Mouse (Mus musculus) testis, postnatal 10 days (tissue): Measurements from ENCODE around the gene Catsper1.
A peak's percentile ranks its signal among the peaks of the same experiment; 100 is the strongest.

Experiments
- DNase-seq: peaks from one replicate; pipeline ENCODE4 v3.0.0; 2021; ENCODE audit warnings: low spot score

Gene Catsper1

DNA sequence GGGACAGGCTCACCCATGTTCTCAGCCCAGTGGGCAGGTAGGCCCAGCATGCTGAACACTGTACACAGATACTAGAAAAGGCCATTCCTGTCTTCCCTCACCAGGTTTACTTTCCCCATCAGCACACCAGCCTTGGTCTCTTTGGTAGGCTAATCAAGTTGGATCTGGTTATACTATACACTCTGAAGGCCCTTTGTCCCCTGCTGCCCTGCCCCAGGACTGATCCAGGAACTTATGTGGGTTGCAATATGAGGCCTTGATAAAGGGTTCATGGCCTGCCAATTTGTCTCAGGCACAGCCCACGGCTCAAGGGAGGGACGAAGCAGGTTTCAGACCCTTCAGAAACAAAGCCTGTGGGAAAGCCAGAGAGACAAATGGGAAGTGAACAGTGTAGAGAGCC is 18.1 kb downstream of the Catsper1 start:
- DNase-seq = no peak

DNA sequence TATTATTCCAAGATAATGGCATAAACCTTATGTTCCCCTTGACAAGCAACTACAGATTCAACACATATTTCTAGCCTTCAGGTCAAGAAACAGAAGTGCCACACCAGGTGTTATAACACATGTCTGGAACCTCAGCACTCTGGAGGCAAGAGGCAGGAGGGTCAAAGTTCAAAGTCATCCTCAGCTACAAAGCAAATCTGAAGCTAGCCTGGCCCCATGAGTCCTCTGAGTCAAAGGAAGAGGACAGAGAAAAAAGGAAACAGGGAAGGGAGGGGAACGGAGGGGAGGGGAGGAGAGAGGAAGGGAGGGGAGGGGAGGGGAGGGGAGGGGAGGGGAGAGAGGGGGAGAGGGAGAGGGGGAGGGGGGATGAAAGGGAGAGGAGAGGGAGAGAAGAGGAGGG is 20.5 kb downstream of the Catsper1 start:
- DNase-seq = no peak

DNA sequence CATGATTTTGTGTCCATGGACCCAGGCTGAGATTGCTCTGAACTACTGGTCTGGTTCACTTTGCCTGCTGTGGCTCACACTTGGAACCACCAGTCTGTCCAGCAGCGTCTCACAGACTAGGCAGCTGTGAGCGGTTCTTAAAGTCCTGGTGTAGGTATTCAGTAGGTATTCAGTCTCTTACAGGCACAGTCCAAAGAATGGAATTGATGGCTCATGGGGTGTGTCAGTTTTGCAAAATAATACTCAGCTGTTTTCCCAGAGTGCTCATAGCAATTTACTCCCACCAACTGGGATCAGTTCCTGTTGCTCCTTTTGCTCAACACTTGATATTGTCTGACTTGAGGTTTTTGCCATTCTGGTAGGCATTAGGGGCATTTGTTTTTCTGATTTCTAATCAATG is 26.6 kb downstream of the Catsper1 start:
- no peak for DNase-seq

DNA sequence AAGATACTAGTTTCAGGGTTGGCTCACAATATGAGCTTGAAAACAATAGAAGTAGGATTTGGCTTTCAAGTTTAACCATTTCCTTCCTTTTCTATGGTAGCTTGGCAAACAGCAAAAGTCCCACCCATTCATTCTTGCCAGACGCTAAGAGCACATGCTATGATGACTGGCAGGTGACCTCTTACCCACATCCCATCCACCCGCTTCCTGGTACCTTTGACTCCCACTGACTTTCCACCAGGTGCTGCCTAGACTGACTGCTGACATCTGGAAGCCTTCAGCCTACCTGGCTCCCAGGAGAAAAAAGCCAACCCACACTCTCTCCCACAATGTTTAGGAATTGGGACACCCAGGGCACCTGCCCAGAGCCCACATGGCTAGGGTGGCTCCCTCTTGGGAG is 28.6 kb downstream of the Catsper1 start:
- no peak for DNase-seq

DNA sequence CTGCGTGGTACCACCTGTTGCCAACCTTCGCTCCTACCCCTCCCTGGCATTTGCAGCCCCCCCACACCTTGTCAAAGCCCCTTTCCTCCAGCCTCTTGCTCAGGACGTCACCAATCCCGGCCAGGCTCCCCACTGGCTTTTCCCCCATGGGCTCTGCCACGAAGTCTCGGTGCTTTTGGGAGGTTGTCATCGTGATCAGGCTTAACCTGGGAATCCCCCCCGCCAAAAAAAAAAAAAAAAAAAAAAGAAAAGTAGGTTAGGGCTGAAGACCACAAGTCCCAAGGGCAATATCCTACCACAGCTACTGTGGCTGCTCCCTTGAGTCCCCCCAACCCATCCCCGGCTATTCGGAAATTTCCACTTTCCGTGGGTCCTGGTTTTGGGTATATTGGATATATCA is 30.2 kb downstream of the Catsper1 start:
- DNase-seq = no peak

GRCm38 (mm10) chr19:5366175-5367052 is 30.9 kb downstream of the Catsper1 start, which contains the start of gene Eif1ad:
Eif1ad (plus strand) TSS chr19:5366741.
- DNase-seq = peak; percentile 94

GRCm38 (mm10) chr19:5367053-5367359 is 31.5 kb downstream of the Catsper1 start, which contains the start of gene Banf1:
Banf1 (minus strand) TSS chr19:5367168.
- no peak for DNase-seq

GRCm38 (mm10) chr19:5367455-5367854 is 31.9 kb downstream of the Catsper1 start:
- DNase-seq = no peak

DNA sequence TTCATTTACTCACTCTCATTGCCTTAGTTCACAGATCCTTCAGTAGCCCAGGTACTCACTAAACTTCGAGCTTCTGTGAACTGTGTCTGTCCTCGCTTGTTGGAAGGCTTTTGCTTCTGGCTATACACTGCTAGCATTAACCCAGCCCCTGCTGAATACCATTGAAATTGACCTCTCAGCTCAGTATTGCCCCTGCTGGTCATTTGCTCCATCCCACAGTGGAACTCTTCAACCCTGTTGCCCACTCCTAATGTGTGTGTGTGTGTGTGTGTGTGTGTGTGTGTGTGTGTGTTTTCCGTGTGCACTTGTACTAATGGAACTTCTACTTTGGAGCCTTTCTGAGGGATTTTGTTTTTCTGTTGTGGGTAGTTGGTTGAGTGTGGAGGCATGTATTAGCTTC is 35.4 kb downstream of the Catsper1 start:
- DNase-seq = no peak

GRCm38 (mm10) chr19:5372724-5373123 is 37.2 kb downstream of the Catsper1 start:
- DNase-seq = no peak

DNA sequence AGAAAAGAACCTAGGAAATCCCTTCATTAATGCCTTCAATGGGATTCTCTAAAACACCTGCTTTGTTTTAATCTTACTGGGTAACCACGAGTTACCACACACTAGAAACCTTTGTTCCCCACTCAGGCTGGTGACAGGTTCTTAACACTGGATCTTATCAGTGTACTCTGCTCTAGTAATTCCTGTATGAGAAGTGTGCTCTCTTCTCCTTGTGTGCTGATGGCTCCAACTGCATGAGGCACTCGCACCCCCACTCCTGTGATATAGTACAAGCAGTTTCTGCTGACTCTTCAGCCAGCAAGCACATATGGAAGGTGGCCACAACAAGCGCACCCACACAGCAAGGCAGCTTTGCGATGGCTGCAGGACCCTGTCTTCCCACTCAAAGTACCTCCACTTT is 38.6 kb downstream of the Catsper1 start:
- DNase-seq = no peak

DNA sequence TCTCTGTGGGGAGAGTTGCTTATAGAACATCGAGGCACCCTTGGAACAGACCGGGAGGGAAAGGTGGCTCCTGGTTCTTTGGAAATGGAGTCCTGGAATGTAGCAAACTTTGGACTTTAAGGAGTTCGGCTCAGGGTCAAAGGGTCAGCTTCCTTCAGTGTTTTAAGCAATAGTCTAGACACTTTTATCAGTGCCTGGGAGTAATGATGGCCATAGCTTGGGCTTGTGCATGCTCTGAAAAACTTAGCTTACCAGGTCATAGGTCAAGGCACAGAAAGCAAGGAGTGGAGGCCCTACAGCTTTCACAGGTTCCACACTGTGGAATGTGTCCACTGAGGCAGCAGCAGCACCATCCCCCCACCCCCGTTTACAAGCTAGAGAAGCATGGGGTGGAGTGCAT is 39.2 kb downstream of the Catsper1 start:
- DNase-seq = no peak

DNA sequence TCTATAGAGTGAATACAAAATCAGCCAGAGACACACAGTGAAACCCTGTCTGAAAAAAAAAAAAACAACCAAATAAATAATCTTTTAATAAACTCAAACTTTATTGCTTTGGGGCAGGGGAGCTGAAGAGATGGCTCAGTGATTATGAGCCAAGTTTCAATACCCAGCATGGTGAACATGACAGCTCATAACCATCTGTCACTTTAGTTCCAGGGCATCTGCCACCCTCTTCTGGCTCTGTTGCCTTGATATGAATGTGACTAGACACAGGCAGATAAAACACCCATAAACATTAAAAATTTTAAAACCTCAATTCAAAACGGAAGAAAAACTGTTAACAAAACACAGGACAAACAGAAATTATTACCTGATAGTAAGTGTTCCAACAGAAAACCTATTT is 41.9 kb downstream of the Catsper1 start:
- DNase-seq = no peak

- DNase-seq = no peak
Measured at GRCm38 (mm10) chr19:5383326-5383725, 47.8 kb downstream of the Catsper1 start.

DNA sequence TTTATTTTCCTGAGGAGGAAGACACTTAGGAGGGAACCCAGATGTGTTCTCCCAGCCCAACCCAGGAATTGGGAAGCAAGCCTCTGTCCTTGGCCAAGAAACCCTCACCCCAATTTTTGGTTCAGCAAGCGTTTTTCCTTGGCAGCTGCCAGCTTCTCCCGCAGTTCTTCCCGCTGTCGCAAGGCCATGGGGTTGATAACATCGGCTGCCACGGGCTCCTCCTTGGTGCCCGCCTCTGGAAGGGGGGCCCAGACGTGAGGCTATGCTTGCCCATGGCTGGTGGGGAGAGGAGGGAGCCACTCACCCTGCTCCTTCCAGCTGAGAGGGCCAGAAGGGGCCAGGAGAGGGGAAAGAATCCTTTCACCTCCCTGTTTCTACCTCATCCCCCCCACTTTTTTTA is 49.2 kb downstream of the Catsper1 start:
- DNase-seq = no peak

- DNase-seq = peak; percentile 75
Measured at GRCm38 (mm10) chr19:5388011-5388441, 52.5 kb downstream of the Catsper1 start.

GRCm38 (mm10) chr19:5388588-5389242 is 53.2 kb downstream of the Catsper1 start, which contains the start of gene Sart1:
Sart1 (minus strand) TSS chr19:5388703.
- DNase-seq = peak; percentile 93

DNA sequence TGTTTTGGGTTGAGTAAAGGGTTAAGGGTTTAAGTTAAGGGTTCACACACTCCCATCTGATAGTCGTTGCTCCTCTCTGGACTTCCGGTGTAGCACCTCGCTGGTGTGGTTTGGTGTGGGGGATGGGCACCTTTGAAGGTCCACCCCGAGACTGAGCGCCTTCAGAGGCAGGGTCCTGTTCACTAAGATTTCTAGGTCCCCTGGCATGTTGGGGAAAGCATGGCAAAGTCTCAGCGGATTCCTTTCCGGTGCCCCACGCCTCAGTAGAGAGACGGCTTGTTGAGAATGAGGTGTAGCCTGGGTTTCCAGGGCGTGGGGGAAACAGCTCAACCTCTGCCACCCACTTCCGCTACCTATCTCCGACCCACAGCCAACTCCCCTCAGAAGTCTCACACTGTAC is 54.1 kb downstream of the Catsper1 start:
- peak; percentile 68 for DNase-seq

DNA sequence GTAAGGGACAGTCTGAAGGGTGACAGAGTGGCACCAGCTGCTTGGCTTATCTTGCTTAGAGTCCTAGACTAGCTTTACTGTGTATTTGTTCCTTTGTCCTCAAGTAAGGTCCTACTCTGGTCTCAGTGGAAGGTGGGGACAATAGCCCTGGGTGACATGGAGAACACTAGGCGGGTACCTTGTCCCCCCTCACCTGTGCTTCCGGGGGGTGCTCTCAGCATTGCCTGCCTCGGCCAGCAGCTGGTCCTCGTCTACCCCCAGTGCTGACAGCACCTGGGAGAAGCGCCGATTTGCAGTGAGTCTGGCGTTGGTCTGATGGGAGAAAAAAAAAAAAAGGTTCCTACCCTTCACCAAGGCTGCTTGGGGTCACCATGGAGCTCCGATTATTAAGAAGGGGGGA is 54.9 kb downstream of the Catsper1 start:
- no peak for DNase-seq

DNA sequence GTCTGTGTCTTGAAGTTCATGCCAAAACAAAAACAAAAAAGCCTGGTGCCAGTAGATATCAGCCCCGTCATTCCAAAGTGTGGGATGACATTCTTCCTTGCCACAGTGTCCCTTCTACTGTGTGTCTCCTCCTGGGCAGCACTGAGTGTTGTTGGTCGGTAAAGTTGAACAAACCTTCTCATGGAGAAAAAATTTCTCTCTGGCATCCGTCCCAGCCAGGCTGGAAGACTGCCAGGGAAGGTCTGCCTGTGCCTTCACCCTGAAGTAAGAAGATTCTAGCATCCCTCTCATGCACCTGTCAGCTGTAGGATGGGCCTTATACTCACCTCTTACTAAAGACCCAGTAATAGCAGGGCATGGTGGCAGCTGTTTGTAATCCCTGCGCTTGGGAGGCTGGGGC is 57.4 kb downstream of the Catsper1 start:
- peak; percentile 92 for DNase-seq
